ENCODE assay signal across 8 mouse cellular contexts in the genomic region with DNA sequence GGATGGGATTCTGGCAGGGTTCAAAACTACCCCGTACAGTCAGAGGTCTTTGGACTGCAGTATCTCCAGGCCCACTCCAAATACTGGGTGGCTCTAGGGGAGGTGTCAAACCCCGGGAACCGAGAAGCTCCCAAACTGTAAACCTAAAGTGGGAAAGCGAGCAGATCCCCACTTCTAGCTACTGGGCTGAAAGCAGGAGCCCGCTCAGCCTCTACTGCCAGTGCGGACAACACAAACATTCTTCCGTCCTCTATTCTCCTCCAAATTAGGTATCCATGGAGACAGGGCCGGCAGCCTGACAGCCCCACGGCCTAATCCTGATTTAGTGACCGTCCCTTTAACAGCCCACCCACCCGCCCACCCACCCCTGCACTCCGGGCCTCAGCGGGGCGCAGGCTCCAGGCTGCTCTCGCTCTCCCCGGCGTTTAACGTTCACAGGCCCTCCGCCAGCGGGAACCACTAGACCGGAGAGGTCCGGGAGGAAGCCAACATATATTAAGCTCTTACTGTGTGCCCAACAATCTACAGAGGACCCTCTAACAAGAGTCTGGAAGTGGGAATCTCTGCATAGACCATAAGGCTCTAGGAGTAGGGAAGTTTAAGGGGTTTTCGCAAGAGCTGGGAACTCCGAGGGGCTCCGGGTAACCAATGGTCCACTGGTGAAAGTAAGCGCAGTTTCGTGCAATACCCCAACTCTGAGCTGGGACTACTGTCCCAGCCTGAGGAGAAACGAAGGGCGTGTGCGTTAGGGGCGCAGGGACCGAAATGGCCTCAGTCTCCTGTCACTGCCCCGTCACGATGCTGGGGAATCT. TPM values are rescaled to one million over a fixed set of nuclear protein-coding genes. Genes with fewer than 3 reads are reported as not detected.
DNase-seq lines count a peak whose midpoint lies in the region; ATAC-seq lines count a peak whose summit lies in the region.

No protein-coding gene starts in this region.

- intact Hi-C loops in left cerebral cortex, postnatal 25 days (cut with DNase I): no loop called here

- no peaks in the 10 kb centered on the region for H3K9me3 ChIP-seq in lung, embryonic 16.5 days (ENCODE audit: control insufficient read depth, low read length)
- H3K9me3 ChIP-seq in forebrain, embryonic 13.5 days (replicated peaks): no peaks in the 10 kb centered on the region
- no peaks in the 10 kb centered on the region for H3K9me3 ChIP-seq in neural tube, embryonic 11.5 days (ENCODE audit: control insufficient read depth, low read length)

- ATAC-seq in lung, embryonic 16.5 days (ENCODE audit: low read depth): no peak
- ATAC-seq in forebrain, embryonic 13.5 days: peak; percentile 57; the same call in 1 of the 2 replicates
- ATAC-seq in neural tube, embryonic 11.5 days (ENCODE audit: insufficient read depth, low FRiP score, low TSS enrichment): peak; percentile 74

- peak overlapping the region; percentile 88 for H3K4me2 ChIP-seq in lung, embryonic 16.5 days (ENCODE audit: low read depth, low read length)
- peak overlapping the region; percentile 84 for H3K4me2 ChIP-seq in forebrain, embryonic 13.5 days
- peak overlapping the region; percentile 81 for H3K4me2 ChIP-seq in neural tube, embryonic 11.5 days (ENCODE audit: low read depth)

- no peak for DNase-seq in lung, postnatal 4 days
- peak; percentile 64 for DNase-seq in kidney, postnatal 10 days
- peak; percentile 73 for DNase-seq in neural tube, embryonic 11.5 days (ENCODE audit: low spot score)
- no peak for DNase-seq in frontal cortex, postnatal 10 days (ENCODE audit: low spot score in 2 of 2)
- DNase-seq in left cerebral cortex, postnatal 25 days (ENCODE audit: low spot score in 2 of 2): no peak
- no peak for DNase-seq in gastrocnemius, adult 8-10 months (ENCODE audit: low spot score in 2 of 2)

- peak overlapping the region; percentile 93 for H3K27ac ChIP-seq in lung, embryonic 16.5 days (ENCODE audit: low read length)
- 0 out of 2 replicates have a peak overlapping the region, but pooled peaks have one; percentile 14 for H3K27ac ChIP-seq in forebrain, embryonic 13.5 days
- H3K27ac ChIP-seq in neural tube, embryonic 11.5 days (ENCODE audit: low read depth, low read length): peak overlapping the region; percentile 99

- peak overlapping the region; percentile 86 for H3K4me3 ChIP-seq in lung, embryonic 16.5 days (ENCODE audit: low read length)
- peak overlapping the region; percentile 57 for H3K4me3 ChIP-seq in forebrain, embryonic 13.5 days
- H3K4me3 ChIP-seq in neural tube, embryonic 11.5 days (ENCODE audit: low read depth, low read length): peak overlapping the region; percentile 66

- peaks cover 7% of the 10 kb centered on the region; the same call in 1 of the 2 replicates for H3K27me3 ChIP-seq in lung, embryonic 16.5 days (ENCODE audit: control insufficient read depth, insufficient read depth, low read depth, low read length)
- H3K27me3 ChIP-seq in forebrain, embryonic 13.5 days: peaks cover 51% of the 10 kb centered on the region
- no peaks in the 10 kb centered on the region for H3K27me3 ChIP-seq in neural tube, embryonic 11.5 days (ENCODE audit: control insufficient read depth, insufficient read depth, low read length)

- H3K9ac ChIP-seq in lung, embryonic 16.5 days (ENCODE audit: low read length): peak overlapping the region; percentile 90
- H3K9ac ChIP-seq in forebrain, embryonic 13.5 days: peak overlapping the region; percentile 73
- peak overlapping the region; percentile 94 for H3K9ac ChIP-seq in neural tube, embryonic 11.5 days (ENCODE audit: low read length)

- 1% methylated on average over 34 of the region's 34 CpGs for WGBS in lung, embryonic 16.5 days
- WGBS in forebrain, embryonic 13.5 days: under 1% methylated on average over 34 of the region's 34 CpGs
- WGBS in neural tube, embryonic 11.5 days: 0% methylated on average over 34 of the region's 34 CpGs

- H3K4me1 ChIP-seq in lung, embryonic 16.5 days (replicated peaks; ENCODE audit: control insufficient read depth, insufficient read depth, low read length): peaks cover 58% of the 10 kb centered on the region
- H3K4me1 ChIP-seq in forebrain, embryonic 13.5 days: peaks cover 31% of the 10 kb centered on the region
- H3K4me1 ChIP-seq in neural tube, embryonic 11.5 days (ENCODE audit: control insufficient read depth, insufficient read depth, low read length): peaks cover 40% of the 10 kb centered on the region

- H3K36me3 ChIP-seq in lung, embryonic 16.5 days (ENCODE audit: control insufficient read depth, insufficient read depth, low read length): no peaks in the 10 kb centered on the region
- no peaks in the 10 kb centered on the region for H3K36me3 ChIP-seq in forebrain, embryonic 13.5 days (ENCODE audit: poor library complexity, severe bottlenecking)
- no peaks in the 10 kb centered on the region; the same call in 1 of the 2 replicates for H3K36me3 ChIP-seq in neural tube, embryonic 11.5 days (ENCODE audit: control insufficient read depth, insufficient read depth, low read length)

RNA-seq across cellular contexts. Expression of a gene that starts 1.2 kb away (rescaled TPM):
- polyA plus RNA-seq in lung, embryonic 16.5 days (2015; fragmentation: Nextera tagmentation; extraction: Ambion mirVana): 0.20 TPM in 2 replicates
- polyA plus RNA-seq in forebrain, embryonic 13.5 days (2015; fragmentation: Nextera tagmentation; extraction: Ambion mirVana): 0.20 TPM in 1 of 2 replicates, not detected in the other
- polyA plus RNA-seq in neural tube, embryonic 11.5 days (2014; fragmentation: Nextera tagmentation; extraction: Ambion mirVana): 1.6 and 1.7 TPM in 2 replicates
- 1 to 10 TPM; 1.5 to 1.8 TPM for total RNA-seq in left cerebral cortex, postnatal 25 days (2021)
- under 1 TPM; 0.31 to 0.73 (median 0.59) TPM for total RNA-seq in gastrocnemius, adult 8-10 months (2022)

RNA-seq across cellular contexts. Expression of a gene that starts 30.0 kb away (rescaled TPM):
- not detected in 2 replicates for polyA plus RNA-seq in lung, embryonic 16.5 days (2015; fragmentation: Nextera tagmentation; extraction: Ambion mirVana)
- not detected in 2 replicates for polyA plus RNA-seq in forebrain, embryonic 13.5 days (2015; fragmentation: Nextera tagmentation; extraction: Ambion mirVana)
- not detected in 2 replicates for polyA plus RNA-seq in neural tube, embryonic 11.5 days (2014; fragmentation: Nextera tagmentation; extraction: Ambion mirVana)
- not detected for total RNA-seq in left cerebral cortex, postnatal 25 days (2021)
- not detected for total RNA-seq in gastrocnemius, adult 8-10 months (2022)

RNA-seq across cellular contexts. Expression of a gene that starts 38.3 kb away (rescaled TPM):
- polyA plus RNA-seq in lung, embryonic 16.5 days (2015; fragmentation: Nextera tagmentation; extraction: Ambion mirVana): not detected in 2 replicates
- polyA plus RNA-seq in forebrain, embryonic 13.5 days (2015; fragmentation: Nextera tagmentation; extraction: Ambion mirVana): not detected in 2 replicates
- not detected in 2 replicates for polyA plus RNA-seq in neural tube, embryonic 11.5 days (2014; fragmentation: Nextera tagmentation; extraction: Ambion mirVana)
- not detected for total RNA-seq in left cerebral cortex, postnatal 25 days (2021)
- total RNA-seq in gastrocnemius, adult 8-10 months (2022): not detected

RNA-seq across cellular contexts. Expression of a gene that starts 51.1 kb away (rescaled TPM):
- polyA plus RNA-seq in lung, embryonic 16.5 days (2015; fragmentation: Nextera tagmentation; extraction: Ambion mirVana): 91.3 and 93.3 TPM in 2 replicates
- 5.0 and 5.3 TPM in 2 replicates for polyA plus RNA-seq in forebrain, embryonic 13.5 days (2015; fragmentation: Nextera tagmentation; extraction: Ambion mirVana)
- polyA plus RNA-seq in neural tube, embryonic 11.5 days (2014; fragmentation: Nextera tagmentation; extraction: Ambion mirVana): 5.1 and 5.2 TPM in 2 replicates
- total RNA-seq in left cerebral cortex, postnatal 25 days (2021): 10 to 100 TPM; 12.3 to 12.5 TPM
- 1 to 10 TPM; 6.6 to 9.5 (median 7.6) TPM for total RNA-seq in gastrocnemius, adult 8-10 months (2022)

Comparison
In these comparisons a context has a peak if more than half of its experiments do, and no peak if none do; other contexts are left out.
1. H3K27ac ChIP-seq: peak in every context shown above with its lines; median percentile 99 in neural tube, embryonic 11.5 days; 93 in lung, embryonic 16.5 days; 14 in forebrain, embryonic 13.5 days.
2. DNase-seq: peak in kidney, postnatal 10 days (single experiment) and neural tube, embryonic 11.5 days (single experiment); none in lung, postnatal 4 days (0 of 2), frontal cortex, postnatal 10 days (0 of 2), left cerebral cortex, postnatal 25 days (0 of 2) and gastrocnemius, adult 8-10 months (0 of 2).
3. Peak in every context shown above with its lines, with median percentiles within 50 percentile points of each other: H3K4me2 ChIP-seq, H3K4me3 ChIP-seq and H3K9ac ChIP-seq.